Mouse (Mus musculus): ENCODE measurements around the gene Ssbp2. TPM values are rescaled to one million over a fixed set of nuclear protein-coding genes. Genes with fewer than 3 reads are reported as not detected.

Ssbp2 gene
- polyA plus RNA-seq, 1 experiment: 7.2 TPM

DNA sequence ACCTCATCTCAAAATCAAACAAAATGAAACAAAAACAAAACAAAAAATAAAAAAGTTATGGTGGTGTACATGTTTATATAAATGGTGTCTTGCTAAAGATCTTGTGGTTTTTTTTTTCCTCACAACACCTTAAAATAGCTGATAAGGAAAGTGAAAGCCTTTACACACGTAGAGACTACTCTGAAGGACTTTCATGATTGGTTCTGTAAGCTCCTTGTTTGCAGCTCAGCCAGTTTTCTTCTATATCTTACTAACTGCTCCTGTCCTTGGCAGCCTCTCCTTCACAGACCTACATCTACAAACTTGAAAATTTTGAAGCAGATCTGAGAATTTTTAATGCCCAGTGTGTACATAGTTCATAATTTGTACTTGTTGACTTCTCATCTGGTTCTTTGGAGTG is 24.2 kb downstream of the Ssbp2 start:
- Histone ChIP-seq H3K27me3 (ENCODE audit: control insufficient read depth, insufficient read depth, low read length) (no peaks in the 10 kb centered on the region), H3K27ac (ENCODE audit: insufficient read depth, low read length) (peak overlapping the region; percentile 69), H3K36me3 (ENCODE audit: control insufficient read depth, insufficient read depth, low read length) (no peaks in the 10 kb centered on the region), H3K4me1 (ENCODE audit: control insufficient read depth, insufficient read depth, insufficient read length) (peaks cover 7% of the 10 kb centered on the region; the same call in 1 of the 2 replicates), H3K4me3 (ENCODE audit: extremely low read depth, insufficient read depth, insufficient read length) (peak overlapping the region; percentile 12)
- DNase-seq (ENCODE audit: low read depth in 1 of 2, low spot score in 2 of 2): peak in 1 of 2 experiments; percentile 60
- TF ChIP-seq CTCF (IDR thresholded peaks at IDR 0.05; ENCODE audit: extremely low read depth, insufficient read depth, insufficient read length, insufficient replicate concordance): no peak
- no peak for TF ChIP-seq POLR2A (IDR thresholded peaks at IDR 0.05; ENCODE audit: low read depth, low read length)
- WGBS: 8% methylated on average over 1 of the region's 1 CpGs

DNA sequence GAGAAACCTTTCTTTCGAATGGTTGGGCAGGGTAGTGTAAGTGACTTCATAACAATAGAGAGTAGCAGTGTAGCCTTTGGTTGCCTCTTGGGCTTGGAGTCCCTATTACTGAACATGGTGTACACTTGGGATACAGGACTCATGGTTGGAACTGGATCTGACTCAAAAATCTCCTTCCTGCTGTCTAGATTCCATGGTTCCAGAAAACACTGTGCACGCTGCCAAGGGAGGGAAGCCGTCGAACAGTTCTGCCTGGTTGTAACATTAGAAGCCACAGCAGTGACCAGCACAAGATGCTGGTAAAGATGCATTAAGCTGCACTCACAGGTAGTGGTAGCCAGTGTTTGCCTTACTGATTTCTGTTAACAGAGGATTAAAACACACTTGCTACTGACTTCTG is 32.0 kb downstream of the Ssbp2 start:
- no peak for TF ChIP-seq CTCF (IDR thresholded peaks at IDR 0.05; ENCODE audit: extremely low read depth, insufficient read depth, insufficient read length, insufficient replicate concordance)
- TF ChIP-seq POLR2A (IDR thresholded peaks at IDR 0.05; ENCODE audit: low read depth, low read length): no peak
- DNase-seq (ENCODE audit: low read depth in 1 of 2, low spot score in 2 of 2): no peak
- Histone ChIP-seq H3K36me3 (ENCODE audit: control insufficient read depth, insufficient read depth, low read length) (no peaks in the 10 kb centered on the region), H3K4me1 (ENCODE audit: control insufficient read depth, insufficient read depth, insufficient read length) (no peaks in the 10 kb centered on the region), H3K27ac (ENCODE audit: insufficient read depth, low read length) (no peak overlapping the region), H3K27me3 (ENCODE audit: control insufficient read depth, insufficient read depth, low read length) (no peaks in the 10 kb centered on the region), H3K4me3 (ENCODE audit: extremely low read depth, insufficient read depth, insufficient read length) (no peak overlapping the region)
- 92% methylated on average over 4 of the region's 4 CpGs for WGBS

DNA sequence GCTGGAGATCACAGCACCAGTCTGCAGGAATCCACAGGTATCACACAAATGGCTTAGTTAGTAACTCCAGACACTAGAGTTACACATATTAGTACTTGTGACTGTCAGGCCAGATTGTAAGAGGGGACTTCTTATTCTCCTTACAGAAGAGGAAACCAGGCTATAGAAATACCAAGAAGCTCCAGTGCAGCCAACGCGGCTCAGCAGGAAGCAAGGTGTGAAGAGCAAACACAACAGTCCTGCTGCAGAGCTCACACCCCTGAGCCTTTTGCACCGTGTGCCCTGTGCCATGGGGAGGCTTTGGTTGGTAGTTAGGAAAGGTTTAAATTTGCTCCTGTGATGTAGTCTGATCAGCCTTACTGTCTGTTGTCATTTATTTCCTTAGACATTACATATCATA is 37.0 kb downstream of the Ssbp2 start:
- no peak overlapping the region for H3K4me3 ChIP-seq (ENCODE audit: extremely low read depth, insufficient read depth, insufficient read length)
- no peak overlapping the region for H3K27ac ChIP-seq (ENCODE audit: insufficient read depth, low read length)
- H3K4me1 ChIP-seq (ENCODE audit: control insufficient read depth, insufficient read depth, insufficient read length): no peaks in the 10 kb centered on the region
- no peak for DNase-seq (ENCODE audit: low read depth in 1 of 2, low spot score in 2 of 2)
- H3K27me3 ChIP-seq (ENCODE audit: control insufficient read depth, insufficient read depth, low read length): no peaks in the 10 kb centered on the region
- no peaks in the 10 kb centered on the region for H3K36me3 ChIP-seq (ENCODE audit: control insufficient read depth, insufficient read depth, low read length)
- TF ChIP-seq POLR2A (IDR thresholded peaks at IDR 0.05; ENCODE audit: low read depth, low read length) (no peak), CTCF (IDR thresholded peaks at IDR 0.05; ENCODE audit: extremely low read depth, insufficient read depth, insufficient read length, insufficient replicate concordance) (no peak)
- 40% methylated on average over 3 of the region's 3 CpGs for whole genome bisulfite sequencing

DNA sequence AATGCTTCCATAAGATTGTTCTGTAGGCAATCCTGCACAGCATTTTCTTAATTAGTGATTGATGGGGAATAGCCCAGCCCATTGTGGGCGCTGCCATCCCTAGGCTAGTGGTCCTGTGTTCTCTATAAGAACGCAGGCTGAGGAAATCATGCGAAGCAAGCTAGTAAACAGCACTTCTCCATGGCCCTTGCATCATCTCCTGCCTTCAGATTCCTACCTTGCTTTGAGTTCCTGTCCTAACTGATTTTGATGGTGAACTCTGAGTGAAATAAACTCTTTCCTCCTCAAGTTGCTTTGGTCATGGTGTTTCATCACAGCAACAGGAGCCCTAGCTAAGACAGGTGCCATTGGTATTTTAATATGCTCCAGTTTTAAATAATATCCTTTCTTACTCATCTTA is 41.7 kb downstream of the Ssbp2 start:
- TF ChIP-seq CTCF (IDR thresholded peaks at IDR 0.05; ENCODE audit: extremely low read depth, insufficient read depth, insufficient read length, insufficient replicate concordance) (no peak), POLR2A (IDR thresholded peaks at IDR 0.05; ENCODE audit: low read depth, low read length) (no peak)
- Histone ChIP-seq H3K27ac (ENCODE audit: insufficient read depth, low read length) (no peak overlapping the region), H3K27me3 (ENCODE audit: control insufficient read depth, insufficient read depth, low read length) (no peaks in the 10 kb centered on the region), H3K4me1 (ENCODE audit: control insufficient read depth, insufficient read depth, insufficient read length) (no peaks in the 10 kb centered on the region), H3K4me3 (ENCODE audit: extremely low read depth, insufficient read depth, insufficient read length) (no peak overlapping the region), H3K36me3 (ENCODE audit: control insufficient read depth, insufficient read depth, low read length) (no peaks in the 10 kb centered on the region)
- WGBS: 88% methylated on average over 3 of the region's 3 CpGs
- DNase-seq (ENCODE audit: low read depth in 1 of 2, low spot score in 2 of 2): no peak

DNA sequence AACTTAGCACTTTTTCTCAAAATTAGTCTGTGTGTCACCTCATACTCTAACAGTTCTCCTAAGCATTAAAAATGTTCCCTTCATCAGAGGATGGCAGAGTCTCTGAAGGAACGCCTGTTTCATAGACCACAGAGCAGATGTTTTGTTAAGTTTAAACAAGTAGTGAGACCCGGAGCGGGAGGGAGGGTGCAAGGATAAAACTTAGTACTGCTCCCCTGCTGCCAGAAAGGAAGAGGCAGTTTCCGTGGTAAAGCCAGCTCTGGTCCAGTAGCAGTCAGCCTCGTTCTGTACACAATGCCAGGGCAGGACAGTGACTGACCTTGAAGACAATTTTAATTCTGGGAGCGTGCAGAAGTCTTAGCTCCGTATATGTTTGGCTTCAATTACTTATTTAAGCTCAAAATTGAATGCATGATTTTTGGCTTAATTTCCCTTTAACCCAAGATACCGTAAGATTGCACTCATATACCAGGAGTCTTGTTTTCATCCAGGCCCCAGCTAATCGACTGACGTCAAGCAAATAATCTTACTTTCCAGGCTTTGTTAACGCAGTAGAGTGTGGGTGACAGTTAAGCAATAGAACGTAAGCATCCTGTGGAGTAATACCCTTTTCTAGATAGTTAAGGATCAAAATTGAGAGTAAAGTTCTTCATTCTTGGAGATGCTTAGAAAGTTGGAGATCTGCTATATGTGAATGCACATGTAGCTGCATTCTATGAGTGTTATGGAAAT is 42.7 kb downstream of the Ssbp2 start:
- no peak for DNase-seq (ENCODE audit: low read depth in 1 of 2, low spot score in 2 of 2)
- no peaks in the 10 kb centered on the region for H3K27me3 ChIP-seq (ENCODE audit: control insufficient read depth, insufficient read depth, low read length)
- H3K36me3 ChIP-seq (ENCODE audit: control insufficient read depth, insufficient read depth, low read length): no peaks in the 10 kb centered on the region
- no peaks in the 10 kb centered on the region for H3K4me1 ChIP-seq (ENCODE audit: control insufficient read depth, insufficient read depth, insufficient read length)
- no peak for TF ChIP-seq CTCF (IDR thresholded peaks at IDR 0.05; ENCODE audit: extremely low read depth, insufficient read depth, insufficient read length, insufficient replicate concordance)
- no peak for TF ChIP-seq POLR2A (IDR thresholded peaks at IDR 0.05; ENCODE audit: low read depth, low read length)
- H3K27ac ChIP-seq (ENCODE audit: insufficient read depth, low read length): no peak overlapping the region
- 41% methylated on average over 12 of the region's 12 CpGs for WGBS
- H3K4me3 ChIP-seq (ENCODE audit: extremely low read depth, insufficient read depth, insufficient read length): no peak overlapping the region

DNA sequence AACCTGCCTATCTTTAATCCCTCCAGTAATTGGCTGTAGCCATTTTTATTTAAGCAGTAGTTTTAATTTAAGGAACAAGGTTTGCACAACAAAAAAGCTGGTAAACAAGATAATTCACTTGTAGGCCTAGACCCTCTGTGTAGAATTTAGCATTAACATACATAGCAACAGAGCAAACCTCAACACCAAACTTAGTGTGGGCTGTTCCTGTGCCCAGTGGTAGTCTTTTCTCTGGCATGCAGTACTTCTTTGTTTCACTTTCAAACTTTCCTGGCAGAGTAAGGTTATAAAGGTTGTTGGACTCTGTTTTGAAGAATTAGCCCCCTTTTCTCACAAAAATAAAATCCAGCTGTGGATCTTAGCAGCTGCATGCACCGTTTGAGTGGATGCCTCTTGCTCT is 48.9 kb downstream of the Ssbp2 start:
- TF ChIP-seq POLR2A (IDR thresholded peaks at IDR 0.05; ENCODE audit: low read depth, low read length) (no peak), CTCF (IDR thresholded peaks at IDR 0.05; ENCODE audit: extremely low read depth, insufficient read depth, insufficient read length, insufficient replicate concordance) (no peak)
- DNase-seq (ENCODE audit: low read depth in 1 of 2, low spot score in 2 of 2): no peak
- H3K27me3 ChIP-seq (ENCODE audit: control insufficient read depth, insufficient read depth, low read length): no peaks in the 10 kb centered on the region
- WGBS: 6% methylated on average over 1 of the region's 1 CpGs
- peaks cover 10% of the 10 kb centered on the region for H3K4me1 ChIP-seq (ENCODE audit: control insufficient read depth, insufficient read depth, insufficient read length)
- no peaks in the 10 kb centered on the region for H3K36me3 ChIP-seq (ENCODE audit: control insufficient read depth, insufficient read depth, low read length)
- peak overlapping the region; percentile 57 for H3K27ac ChIP-seq (ENCODE audit: insufficient read depth, low read length)
- H3K4me3 ChIP-seq (ENCODE audit: extremely low read depth, insufficient read depth, insufficient read length): no peak overlapping the region

DNA sequence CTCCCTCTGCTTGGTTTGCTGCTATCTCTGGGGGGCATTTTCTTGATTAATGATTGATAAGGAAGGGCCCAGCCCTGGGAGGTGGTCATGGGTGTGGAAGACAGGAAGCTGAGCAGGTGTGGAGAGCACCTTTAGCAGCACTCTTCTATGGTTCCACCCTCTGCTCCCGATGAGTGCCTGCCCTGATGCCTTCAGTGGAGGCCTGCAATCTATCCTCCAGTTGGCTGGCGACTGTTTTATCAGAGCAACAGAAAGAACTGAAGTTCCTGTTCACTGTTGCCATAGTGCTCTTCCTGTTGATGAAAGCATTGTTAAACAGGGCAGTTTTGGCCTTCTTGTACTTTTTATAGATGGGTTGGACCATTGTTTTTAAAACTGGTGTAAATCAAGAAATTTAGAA is 49.4 kb downstream of the Ssbp2 start:
- 0% methylated on average over 2 of the region's 2 CpGs for WGBS
- no peak overlapping the region for H3K4me3 ChIP-seq (ENCODE audit: extremely low read depth, insufficient read depth, insufficient read length)

More for the DNA sequence above, 49.4 kb downstream of the Ssbp2 start:
- Histone ChIP-seq H3K4me1 (ENCODE audit: control insufficient read depth, insufficient read depth, insufficient read length) (peaks cover 10% of the 10 kb centered on the region), H3K27me3 (ENCODE audit: control insufficient read depth, insufficient read depth, low read length) (no peaks in the 10 kb centered on the region), H3K36me3 (ENCODE audit: control insufficient read depth, insufficient read depth, low read length) (no peaks in the 10 kb centered on the region), H3K27ac (ENCODE audit: insufficient read depth, low read length) (peak overlapping the region; percentile 41)
- TF ChIP-seq POLR2A (IDR thresholded peaks at IDR 0.05; ENCODE audit: low read depth, low read length) (no peak), CTCF (IDR thresholded peaks at IDR 0.05; ENCODE audit: extremely low read depth, insufficient read depth, insufficient read length, insufficient replicate concordance) (no peak)
- DNase-seq (ENCODE audit: low read depth in 1 of 2, low spot score in 2 of 2): peak; percentile 12 to 34

All from spleen, adult 2 months (tissue).